Mouse (Mus musculus) pancreas, adult 10 weeks (tissue): ENCODE results near the gene Narfl. TPM values are rescaled to one million over a fixed set of nuclear protein-coding genes. Genes with fewer than 3 reads are reported as not detected.

Source experiments
- polyA plus RNA-seq: library from polyadenylated mRNA; stranded (reverse); fragments of 350-450 nt; fragmentation: Illumina TruSeq; extraction: RNeasy Lipid Tissue Mini Kit (QIAGEN cat#74804); gene quantifications from one replicate; pipeline ENCODE4 v1.2.3, GENCODE M21; 2015; ENCODE audit warnings: low read depth, low replicate concordance; ENCODE audit not compliant: insufficient read depth

Narfl gene
- polyA plus RNA-seq: 9.7 TPM

DNA sequence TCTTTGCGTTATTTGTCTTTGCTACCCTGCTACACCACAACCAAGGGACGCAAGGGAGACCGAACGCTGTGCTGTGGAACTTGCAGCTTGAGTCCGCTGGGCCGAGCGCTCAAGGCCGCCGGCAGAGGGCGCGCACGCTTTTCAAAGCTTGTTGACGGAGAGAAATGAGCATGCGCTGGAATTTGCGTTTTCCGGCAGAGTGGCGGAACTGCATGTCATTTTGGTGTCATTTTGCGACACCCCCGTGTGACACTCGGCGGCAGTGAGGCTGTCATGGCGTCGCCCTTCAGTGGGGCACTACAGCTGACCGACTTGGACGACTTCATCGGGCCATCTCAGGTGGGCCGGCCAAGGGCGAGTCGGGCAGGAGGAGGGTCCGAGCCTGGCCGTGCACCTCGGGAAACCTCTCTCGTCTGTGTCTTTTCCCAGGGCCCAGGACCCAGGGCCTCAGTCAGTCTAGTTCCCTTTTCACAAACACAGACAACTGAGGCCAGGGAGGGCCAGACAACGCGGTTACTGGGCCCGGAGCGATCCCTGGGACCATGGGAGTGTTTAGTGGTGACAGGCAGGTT, at the start of gene Narfl:
Gene Narfl, plus strand, starts transcription at position 228 of the 572 bp plus-strand sequence.

DNA sequence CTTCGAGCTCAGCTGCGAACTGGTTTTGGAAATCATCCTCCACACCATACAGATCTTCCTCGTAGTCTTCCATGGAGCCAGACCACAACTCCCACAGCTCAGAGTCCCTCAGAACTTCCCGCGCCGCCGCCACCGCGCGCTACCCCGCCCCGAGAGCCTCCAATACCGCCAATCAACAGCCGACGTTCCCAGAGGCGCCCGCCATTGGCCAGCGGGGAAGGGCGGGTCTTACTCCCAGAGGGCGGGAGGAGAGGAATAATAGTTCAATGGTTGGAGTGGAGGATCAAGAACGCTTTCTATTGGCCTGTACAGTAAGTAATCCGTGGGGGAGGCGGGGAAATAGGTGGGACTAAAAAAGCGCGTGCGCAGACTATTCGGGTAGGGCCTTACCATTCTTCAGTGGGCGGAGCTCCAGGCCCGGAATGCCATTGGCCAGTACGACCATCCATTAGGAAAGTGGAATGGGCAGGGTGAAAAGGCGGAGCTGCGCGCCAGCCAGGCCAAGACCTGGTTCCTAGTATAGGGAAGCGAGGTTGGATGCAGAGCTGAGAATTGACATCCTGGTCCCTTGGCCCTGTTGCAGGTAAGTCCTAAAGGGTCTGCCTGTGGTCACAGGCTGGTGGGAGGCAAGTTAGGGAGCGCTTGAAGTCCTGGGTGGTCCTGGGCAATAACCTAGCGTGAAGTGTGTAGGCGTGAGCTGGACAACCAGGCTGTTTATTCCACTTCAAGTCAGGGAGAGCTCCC, 46.1 kb upstream of the Narfl start, which contains the start of the genes Chtf18 and Rpusd1:
Gene Chtf18, minus strand, starts transcription at position 155 of the 744 bp plus-strand sequence.
Gene Rpusd1, plus strand, starts transcription at position 406 of the 744 bp plus-strand sequence.

DNA sequence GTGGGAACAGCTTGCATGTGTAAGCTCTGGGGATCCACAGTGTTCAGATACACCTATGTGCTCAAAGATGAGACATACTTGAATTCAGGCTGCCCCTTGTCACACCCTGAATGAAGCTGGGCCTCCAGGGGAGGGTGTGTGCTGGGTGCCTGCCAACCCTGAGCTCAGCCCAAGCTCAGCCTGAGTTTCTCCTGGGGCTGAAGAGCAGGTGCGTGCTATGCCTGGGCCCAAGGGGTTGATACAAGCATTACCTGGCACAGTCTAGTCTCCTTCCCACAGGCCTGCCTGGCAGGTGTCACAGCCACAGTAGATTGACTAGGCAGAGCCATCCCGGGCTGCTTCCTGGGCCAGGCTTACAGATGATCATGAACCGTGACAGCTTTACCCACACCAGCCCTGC, 37.8 kb upstream of the Narfl start, which contains the start of gene Mslnl:
Gene Mslnl, plus strand, starts transcription at position 298 of the 400 bp plus-strand sequence.

DNA sequence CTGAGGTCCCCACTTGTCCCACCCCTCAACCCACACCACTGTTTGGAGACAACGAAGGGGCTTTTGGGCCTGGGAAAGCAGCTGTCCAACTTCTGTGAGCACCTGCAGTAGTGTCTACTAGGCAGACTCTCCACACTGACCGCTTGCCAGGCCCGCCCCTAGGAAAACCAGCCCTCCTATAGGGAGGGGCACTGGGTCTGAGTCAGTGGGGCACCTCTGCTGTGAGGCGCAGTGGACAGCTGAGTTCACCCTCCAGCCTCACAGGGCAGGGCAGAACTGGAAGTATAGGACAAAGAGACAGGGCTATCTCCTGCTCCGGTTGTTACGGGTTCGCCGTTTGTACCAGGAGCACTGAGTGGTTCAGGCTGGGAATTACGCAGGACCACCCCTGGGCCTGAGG, 19.3 kb upstream of the Narfl start, which contains the start of gene Msln:
Gene Msln, minus strand, starts transcription at position 138 of the 400 bp plus-strand sequence.

DNA sequence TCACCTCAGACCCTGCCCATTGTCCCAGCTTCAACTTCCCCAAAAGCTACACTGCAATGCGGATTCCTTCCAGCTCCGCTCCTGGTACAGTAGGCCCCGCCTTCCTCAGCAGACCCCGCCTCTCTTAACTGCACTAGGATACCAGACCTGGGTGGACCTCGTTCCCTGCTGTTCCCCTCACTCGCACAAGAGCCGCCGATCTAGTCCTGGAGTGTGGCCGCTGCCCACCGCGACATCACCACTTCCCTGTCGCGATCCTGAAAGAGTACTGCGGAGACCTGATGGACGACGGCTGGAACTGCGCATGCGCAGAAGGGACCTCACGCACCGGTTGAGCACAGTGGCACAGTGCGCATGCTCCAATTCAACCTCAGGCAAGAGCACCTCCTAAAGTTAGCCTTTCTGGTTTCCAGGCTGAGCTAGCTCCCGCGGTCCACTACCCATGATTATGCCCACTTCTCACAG, 11.7 kb downstream of the Narfl start, which contains the start of gene Haghl:
Gene Haghl, minus strand, starts transcription at position 393 of the 465 bp plus-strand sequence.

DNA sequence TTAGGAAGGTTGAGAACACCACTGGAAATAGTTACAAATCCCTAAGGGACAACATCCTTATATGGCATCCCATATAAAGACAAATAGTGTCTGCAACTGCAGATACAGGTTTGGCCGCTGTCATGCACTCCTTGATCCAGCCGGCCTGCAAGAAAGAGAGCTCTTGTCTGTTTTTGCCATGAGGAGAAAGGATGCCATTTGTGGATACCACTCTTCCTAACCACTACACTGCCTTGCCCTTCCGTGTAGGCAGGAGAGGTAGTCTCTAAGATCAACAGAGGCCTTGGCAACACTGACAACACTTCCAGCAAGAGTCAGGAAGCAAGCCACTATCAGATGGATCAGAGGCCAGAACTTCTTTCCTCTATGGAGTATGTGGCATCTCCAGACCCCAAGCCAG, 12.7 kb downstream of the Narfl start, which contains the start of gene Ccdc78:
Gene Ccdc78, plus strand, starts transcription at position 301 of the 400 bp plus-strand sequence.

DNA sequence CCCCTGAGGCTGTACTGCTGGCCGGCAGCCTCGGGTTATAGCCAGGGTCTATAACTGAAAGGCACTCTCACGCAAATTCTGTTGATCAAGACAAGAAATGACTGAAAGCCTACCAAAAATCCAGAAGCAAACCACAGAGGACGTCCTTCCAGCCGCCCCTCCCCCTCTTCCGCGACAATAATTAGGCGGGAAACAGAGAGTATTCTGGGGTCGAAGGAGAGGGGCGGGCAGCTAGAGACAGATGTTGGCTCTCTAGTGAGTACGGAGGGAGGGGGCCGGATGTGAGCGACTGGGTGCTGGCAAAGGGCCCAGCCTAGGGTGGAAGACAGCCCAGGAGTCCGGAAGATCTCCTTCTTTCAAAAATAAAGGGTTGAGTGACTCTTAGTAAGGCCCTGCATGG, 19.0 kb downstream of the Narfl start, which contains the start of gene Fam173a:
Gene Fam173a, minus strand, starts transcription at position 287 of the 400 bp plus-strand sequence.

DNA sequence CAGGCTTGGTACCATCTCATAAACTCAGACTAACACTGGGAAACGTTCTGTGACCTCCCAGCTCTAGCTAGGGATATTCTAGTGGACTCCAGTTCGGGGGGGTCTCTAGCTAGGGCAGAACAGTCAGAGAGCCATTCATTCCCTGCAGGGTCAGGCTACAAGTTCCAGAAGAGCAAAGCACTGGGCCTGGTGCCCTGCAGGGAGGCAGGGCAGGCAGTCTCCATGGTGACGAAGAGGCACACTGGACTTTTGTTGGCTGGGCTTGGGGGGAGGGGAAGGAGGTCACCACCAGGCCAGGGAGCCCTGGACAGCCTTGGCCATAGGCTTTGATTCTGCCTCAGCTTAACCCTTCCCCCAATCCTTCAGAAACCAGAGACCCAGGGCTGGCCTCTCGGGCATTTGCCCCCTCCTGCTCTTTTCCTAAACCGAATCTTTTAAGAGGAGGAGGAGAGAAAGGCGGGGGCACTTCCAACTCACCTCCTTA, 22.1 kb downstream of the Narfl start, which contains the start of gene AC134908.4:
Gene AC134908.4, minus strand, starts transcription at position 51 of the 484 bp plus-strand sequence.

DNA sequence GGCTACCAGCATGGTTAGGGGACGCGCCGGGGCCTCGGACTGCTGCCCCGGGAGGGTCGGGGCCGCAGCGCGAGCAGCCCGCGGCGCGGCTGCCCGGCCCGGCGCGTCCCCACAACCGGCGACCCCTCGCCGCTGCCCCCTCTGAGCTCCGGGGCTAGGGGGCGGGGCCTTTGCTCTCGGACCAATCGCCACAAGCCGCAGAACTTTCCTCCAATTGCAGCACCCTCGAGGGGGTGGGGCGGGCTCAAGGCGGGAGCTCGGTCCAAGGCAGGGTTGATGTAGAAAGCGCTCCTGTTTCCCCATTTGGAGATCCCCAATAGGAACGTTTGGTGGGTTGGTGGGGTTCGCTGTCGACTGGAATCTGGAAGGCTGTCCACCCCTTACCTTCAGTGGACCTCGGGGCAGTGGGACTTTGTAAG, 23.4 kb downstream of the Narfl start, which contains the start of gene Metrn:
Gene Metrn, minus strand, starts transcription at position 186 of the 419 bp plus-strand sequence.

DNA sequence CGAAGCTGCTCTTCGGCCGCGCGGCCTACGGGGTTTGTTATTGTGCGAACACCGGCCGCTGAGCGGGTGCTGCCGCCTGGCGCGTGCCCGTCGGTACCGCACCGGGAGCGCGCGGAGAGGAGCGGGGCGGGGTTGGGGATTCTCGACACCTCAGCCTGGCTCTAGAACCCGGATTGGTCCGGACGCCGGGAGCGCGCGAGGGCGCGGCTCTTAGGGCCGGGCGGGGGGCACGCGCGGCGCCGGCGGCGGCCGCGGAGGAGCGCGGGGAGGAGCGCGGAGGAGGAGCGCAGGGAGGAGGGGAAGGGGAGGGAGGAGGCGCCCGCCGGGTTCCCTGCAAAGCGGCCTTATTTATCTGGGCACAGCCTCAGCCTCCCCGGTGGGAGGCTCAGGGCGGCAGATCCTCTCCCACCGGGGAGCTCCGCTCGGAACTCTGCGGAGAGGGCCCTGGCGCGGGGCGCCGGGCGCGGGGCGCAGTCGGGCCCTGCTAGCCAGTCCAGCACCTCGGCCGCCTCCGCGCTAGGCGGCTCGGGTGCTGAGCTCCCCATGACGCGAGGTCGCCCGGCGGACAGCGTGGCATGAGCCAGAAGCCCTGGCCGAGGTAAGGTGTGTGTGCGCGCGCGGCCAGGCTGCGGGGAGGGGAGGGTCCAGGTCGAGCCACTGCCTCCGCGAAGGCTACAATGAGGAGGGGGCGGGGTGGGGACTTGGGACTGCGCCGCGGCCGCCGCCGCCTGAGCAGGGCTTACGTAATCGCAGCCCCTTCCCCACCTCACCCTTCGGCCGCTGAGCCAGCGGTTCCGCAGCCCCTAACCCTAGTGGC, 35.4 kb downstream of the Narfl start, which contains the start of gene Fbxl16:
Gene Fbxl16, plus strand, starts transcription at position 297 of the 817 bp plus-strand sequence.

DNA sequence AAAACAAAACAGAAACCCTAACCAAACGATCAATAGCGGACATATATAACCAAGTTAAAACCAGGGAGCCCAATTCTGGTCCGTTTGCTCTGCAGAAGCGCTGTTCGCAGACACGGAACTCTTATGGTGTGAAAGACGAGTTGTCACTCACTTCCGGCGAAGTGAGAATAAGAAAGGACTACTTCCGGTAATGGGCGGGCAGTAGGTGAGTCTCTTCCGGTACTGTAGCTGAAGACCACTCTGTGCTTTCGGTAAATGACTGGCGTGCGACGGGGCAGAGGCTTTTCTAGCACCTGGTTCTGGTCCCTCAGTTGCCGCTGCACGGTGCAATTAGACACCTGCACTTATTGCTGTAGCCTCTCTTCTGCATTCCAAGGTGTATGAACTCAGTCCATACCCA, 49.9 kb downstream of the Narfl start, which contains the start of gene Wdr24:
Gene Wdr24, plus strand, starts transcription at position 176 of the 400 bp plus-strand sequence.

DNA sequence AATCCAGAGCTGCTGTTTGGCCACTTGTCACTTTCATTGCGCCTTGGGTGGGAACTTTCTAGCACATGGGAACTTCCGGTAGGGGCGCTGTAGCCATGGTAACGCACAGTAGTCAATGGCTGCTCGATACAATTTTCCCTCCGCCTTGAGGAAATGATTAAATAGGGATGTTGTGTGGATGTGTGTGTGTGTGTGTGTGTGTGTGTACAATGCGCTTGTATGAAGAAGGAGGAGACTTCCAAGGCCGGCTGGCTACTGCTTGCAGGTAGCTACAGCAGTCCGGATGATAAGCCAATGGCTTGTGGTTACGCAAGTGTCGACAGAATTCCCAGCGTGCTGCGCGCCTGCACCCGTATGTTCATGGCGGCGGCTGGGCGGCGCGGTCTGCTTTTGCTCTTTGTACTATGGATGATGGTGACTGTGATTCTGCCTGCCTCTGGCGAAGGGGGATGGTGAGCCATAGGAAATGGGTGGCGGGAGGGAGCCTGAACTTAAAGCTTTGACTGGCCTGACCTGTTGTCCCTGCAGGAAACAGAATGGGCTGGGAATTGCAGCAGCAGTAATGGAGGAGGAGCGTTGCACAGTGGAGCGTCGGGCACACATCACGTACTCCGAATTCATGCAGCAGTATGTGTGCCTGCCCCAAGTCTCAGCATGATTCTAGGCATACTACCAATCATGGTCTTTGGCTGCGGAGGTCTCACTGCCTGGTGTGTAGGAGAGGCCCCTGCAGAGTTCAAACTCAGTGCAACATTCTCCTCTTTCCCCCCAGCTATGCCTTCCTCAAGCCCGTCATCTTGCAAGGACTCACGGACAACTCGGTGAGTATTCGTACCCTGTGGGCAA, 55.4 kb downstream of the Narfl start, which contains the start of gene Jmjd8:
Gene Jmjd8, plus strand, starts transcription at position 156 of the 846 bp plus-strand sequence.

Other genes with a start within 250 kb of the Narfl start
- gene Sox8, start 203.1 kb upstream of the Narfl start, polyA plus RNA-seq: not detected
- 6.1 TPM for gene Lmf1, start 194.7 kb upstream of the Narfl start, polyA plus RNA-seq
- not detected for gene Gng13, start 56.6 kb upstream of the Narfl start, polyA plus RNA-seq
- gene Chtf18, start 46.4 kb upstream of the Narfl start, polyA plus RNA-seq: 1.3 TPM
- gene Rpusd1, start 46.1 kb upstream of the Narfl start, polyA plus RNA-seq: 4.7 TPM
- not detected for gene Mslnl, start 37.7 kb upstream of the Narfl start, polyA plus RNA-seq
- 29.2 TPM for gene Msln, start 19.4 kb upstream of the Narfl start, polyA plus RNA-seq
- gene Haghl, start 11.9 kb downstream of the Narfl start, polyA plus RNA-seq: 9.3 TPM
- gene Ccdc78, start 12.8 kb downstream of the Narfl start, polyA plus RNA-seq: not detected
- 35.5 TPM for gene Fam173a, start 19.1 kb downstream of the Narfl start, polyA plus RNA-seq
- not detected for gene AC134908.4, start 21.9 kb downstream of the Narfl start, polyA plus RNA-seq
- gene Metrn, start 23.4 kb downstream of the Narfl start, polyA plus RNA-seq: 7.6 TPM
- gene Fbxl16, start 35.3 kb downstream of the Narfl start, polyA plus RNA-seq: 9.7 TPM
- gene Wdr24, start 49.9 kb downstream of the Narfl start, polyA plus RNA-seq: 5.2 TPM
- 31.5 TPM for gene Jmjd8, start 55.1 kb downstream of the Narfl start, polyA plus RNA-seq
- 46.1 TPM for gene Stub1, start 59.6 kb downstream of the Narfl start, polyA plus RNA-seq
- gene Rhbdl1, start 63.5 kb downstream of the Narfl start, polyA plus RNA-seq: 2.8 TPM
- 4.0 TPM for gene Gm20683, start 68.0 kb downstream of the Narfl start, polyA plus RNA-seq
- gene Rhot2, start 71.1 kb downstream of the Narfl start, polyA plus RNA-seq: 10.2 TPM
- 13.6 TPM for gene Wdr90, start 87.7 kb downstream of the Narfl start, polyA plus RNA-seq
- 44.5 TPM for gene Mcrip2, start 95.0 kb downstream of the Narfl start, polyA plus RNA-seq
- 26.2 TPM for gene Mettl26, start 101.3 kb downstream of the Narfl start, polyA plus RNA-seq
- gene Wfikkn1, start 107.1 kb downstream of the Narfl start, polyA plus RNA-seq: 1.3 TPM
- gene Rab40c, start 146.0 kb downstream of the Narfl start, polyA plus RNA-seq: 5.7 TPM
- gene Pigq, start 171.2 kb downstream of the Narfl start, polyA plus RNA-seq: 18.6 TPM
- not detected for gene Nhlrc4, start 171.2 kb downstream of the Narfl start, polyA plus RNA-seq
- gene A930017K11Rik, start 178.8 kb downstream of the Narfl start, polyA plus RNA-seq: not detected
- gene Capn15, start 212.0 kb downstream of the Narfl start, polyA plus RNA-seq: 8.6 TPM